Mouse (Mus musculus) ZHBTc4 (cell line): ENCODE measurements at regions not wholly inside any gene's neighbourhood (a gene's known extent, or its start where the extent isn't known, plus 50 kb on each side); places are given as distances from the start of the nearest gene placed in this dataset.

Experiments used
- DNase-seq: peaks from one replicate; pipeline ENCODE4 v3.0.0-alpha.2; 2011; ENCODE audit warnings: low read depth, low spot score

- no peak for DNase-seq
Measured at GRCm38 (mm10) chr7:64032921-64033354, 94.2 kb upstream of the Klf13 start.

GRCm38 (mm10) chr7:64030650-64031049, 91.9 kb upstream of the Klf13 start:
- DNase-seq = no peak

DNA sequence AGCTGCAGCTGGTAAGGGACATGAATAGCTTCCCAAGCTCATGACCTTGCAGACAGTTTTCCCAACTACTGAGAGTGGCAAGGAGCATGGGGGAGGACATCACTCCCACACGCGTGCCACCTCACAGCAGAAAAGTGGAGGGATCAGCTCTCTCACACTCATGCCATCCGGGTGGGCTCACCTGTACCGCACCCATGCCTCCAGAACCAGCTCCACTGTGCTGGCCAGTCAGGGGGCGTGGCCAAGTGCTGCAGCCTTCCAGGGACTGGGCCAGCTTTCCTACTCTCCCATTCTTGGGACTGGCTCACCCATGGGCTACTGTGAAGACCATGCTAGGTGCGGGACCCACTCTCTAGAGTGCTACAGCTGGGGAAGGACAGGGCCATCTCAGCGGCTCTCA, 88.4 kb upstream of the Klf13 start:
- no peak for DNase-seq

- no peak for DNase-seq
Measured at GRCm38 (mm10) chr7:64025155-64025554, 86.4 kb upstream of the Klf13 start.

DNA sequence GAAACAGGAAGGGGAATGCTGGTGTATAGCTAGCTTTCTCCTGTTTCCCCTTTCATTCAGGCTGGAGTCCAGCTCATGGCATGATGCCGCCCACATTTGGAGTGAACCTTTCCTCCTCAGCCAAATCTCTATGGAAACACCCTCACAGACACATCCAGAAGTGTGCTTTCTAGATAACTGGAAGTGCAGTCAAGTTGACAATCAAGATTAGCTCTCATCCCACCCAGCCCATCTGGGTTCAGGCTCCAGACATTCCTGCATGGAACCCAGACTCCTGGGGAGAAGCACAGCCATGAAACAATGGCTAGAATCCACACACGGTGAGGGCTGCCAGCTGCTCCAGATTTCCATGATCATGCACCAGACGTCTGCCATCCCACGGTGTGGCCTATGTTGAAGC, 85.5 kb upstream of the Klf13 start:
- peak; percentile 39 for DNase-seq

DNA sequence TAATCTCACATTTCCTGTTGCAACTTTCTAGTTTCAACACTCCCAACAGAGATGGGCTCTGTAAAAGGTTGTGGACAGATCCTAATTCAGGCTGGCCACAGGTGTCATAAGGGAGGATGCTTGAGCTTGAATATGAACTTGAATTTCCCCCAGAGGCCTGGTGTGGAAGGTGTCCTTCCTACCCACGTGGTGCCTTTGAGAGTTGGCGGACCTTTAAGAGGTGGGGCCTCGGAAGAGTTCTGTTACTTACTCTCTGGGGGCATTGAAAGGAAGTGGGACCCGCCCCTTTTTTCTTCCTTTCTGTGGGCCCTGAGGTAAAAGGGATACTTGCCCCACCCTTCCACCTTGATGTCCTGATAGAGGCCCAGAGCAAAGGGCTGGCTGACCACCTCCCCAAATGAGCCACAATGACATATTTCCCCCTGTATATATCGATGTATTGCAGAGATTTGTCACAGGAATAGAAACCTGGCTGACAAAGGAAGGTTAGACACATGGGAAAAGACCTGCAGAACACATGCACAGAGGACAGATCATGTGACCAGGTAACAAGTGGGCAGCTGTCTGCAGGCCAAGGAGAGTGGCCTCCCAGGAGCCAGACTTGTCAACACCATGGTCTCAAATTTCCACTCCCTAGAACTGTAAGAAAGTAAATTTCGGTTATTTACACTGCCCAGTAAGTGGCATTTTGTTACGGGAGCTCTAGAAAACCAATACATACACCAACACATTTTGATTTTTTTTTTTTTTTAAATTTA, 84.2 kb upstream of the Klf13 start:
- DNase-seq = no peak

- DNase-seq = peak; percentile 69
Measured at GRCm38 (mm10) chr7:64021241-64022108, 82.8 kb upstream of the Klf13 start.

DNA sequence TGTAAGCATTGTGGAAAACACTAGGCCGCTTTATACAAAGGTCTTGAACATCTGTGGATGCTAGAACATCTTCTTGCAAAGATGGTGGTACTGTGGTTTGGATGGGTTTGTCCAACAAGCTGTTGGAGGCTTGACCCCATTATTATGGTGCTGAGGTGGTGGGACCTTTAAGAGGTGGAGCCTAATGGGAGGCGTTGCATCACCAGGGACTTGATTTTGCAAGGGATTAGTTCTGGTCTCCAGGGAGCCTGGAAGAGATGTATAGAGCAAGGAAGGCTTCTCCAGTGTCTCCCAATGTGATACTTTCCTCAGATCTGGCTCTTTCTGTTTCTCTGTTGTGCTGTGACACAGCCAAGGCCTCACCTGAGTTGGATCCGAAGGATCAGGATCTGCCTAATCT, 79.4 kb upstream of the Klf13 start:
- no peak for DNase-seq

GRCm38 (mm10) chr7:64016874-64017273, 78.2 kb upstream of the Klf13 start:
- DNase-seq = no peak

DNA sequence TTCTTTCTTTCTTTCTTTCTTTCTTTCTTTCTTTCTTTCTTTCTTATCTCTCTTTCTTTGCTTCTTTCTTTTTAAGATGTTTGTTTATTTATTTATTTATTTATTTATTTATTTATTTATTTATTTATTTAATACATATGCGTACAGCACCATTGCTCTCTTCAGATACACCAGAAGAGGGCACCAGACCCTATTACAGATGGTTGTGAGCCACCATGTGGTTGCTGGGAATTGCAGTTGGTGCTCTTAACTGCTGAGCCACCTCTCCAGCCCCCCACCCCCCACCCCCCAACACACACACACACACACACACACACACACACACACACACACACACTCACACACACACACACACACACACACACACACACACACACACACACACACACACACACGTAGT, 76.4 kb upstream of the Klf13 start:
- DNase-seq = peak; percentile 53

- DNase-seq = no peak
Measured at GRCm38 (mm10) chr7:64014227-64014626, 75.5 kb upstream of the Klf13 start.

DNA sequence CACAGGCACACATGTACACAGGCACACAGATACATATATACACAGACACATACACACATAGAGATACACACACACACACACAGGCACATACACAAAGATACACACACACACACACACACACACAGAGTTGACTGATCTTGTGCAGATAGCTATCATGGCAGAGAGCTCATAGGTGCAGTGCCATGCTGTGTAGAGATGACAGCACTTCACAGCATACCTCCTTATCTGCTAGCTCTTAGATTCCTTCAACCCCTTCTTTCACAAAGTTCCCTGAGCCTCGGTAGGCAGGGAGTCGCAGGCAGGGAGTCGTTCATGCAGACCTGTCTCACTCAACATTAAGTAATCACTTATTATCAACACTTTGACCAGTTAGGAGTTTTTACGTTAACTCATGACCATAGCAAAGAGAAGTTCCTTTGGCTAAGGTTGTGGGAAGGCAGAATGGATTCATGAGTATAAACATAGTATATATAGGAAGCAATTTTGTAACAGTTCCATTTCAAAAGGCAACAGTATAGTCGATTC, 74.4 kb upstream of the Klf13 start:
- DNase-seq = no peak

DNA sequence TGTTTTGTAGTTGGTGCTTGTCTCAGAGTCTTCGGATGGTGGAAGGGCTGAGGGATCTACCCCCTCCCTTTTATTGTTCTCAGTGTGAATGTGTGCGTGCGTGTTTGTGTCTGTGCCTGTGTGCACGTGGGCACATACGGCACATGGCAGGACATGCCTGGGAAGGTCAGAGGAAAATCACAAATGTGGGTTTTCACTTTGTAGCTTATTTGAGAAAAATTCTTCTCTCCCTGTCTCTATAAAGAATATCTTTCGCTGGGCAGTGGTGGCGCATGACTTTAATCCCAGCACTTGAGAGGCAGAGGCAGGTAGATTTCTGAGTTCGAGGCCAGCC, 73.5 kb upstream of the Klf13 start:
- DNase-seq = no peak

GRCm38 (mm10) chr7:64011563-64012267, 73.0 kb upstream of the Klf13 start:
- peak; percentile 53 for DNase-seq

DNA sequence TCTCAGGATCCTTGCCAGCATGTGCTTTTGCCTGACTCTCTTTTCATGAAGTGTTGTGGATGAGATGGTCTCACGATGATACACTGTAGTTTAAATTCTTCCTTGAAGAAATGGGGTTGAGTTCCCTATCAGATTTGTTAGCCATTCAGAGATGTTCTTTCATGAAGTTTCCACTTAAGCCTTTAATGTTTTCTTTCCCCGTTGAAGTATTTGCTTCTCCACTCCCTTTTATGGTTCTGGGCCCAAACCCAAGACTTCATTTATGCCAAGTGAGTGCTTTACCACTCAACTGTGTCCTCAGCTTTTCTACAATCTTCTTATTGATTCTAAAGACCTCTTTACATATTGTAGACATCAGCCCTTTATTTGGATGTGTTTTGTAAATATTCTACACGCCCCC, 71.9 kb upstream of the Klf13 start:
- no peak for DNase-seq

DNA sequence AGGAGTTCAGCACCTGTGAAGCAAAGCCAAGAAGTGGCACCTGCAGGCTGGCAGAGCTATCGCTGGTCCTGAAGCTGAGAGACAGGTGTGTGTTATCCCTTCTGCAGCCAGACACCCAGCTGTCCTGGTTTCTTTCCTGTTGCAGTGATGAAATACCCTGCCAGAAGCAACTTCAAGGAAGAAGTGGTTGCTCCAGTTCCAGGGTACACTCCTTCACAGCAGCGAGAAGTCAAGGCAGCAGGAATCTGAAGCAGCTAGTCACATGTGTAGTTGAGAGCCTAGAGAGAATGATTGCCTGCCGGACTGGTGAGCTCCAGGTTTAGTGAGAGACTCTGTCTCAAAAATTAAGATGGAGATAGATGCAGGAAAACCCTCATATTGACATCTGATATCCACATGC, 69.1 kb upstream of the Klf13 start:
- DNase-seq = no peak

GRCm38 (mm10) chr7:64006935-64007334, 68.2 kb upstream of the Klf13 start:
- no peak for DNase-seq

DNA sequence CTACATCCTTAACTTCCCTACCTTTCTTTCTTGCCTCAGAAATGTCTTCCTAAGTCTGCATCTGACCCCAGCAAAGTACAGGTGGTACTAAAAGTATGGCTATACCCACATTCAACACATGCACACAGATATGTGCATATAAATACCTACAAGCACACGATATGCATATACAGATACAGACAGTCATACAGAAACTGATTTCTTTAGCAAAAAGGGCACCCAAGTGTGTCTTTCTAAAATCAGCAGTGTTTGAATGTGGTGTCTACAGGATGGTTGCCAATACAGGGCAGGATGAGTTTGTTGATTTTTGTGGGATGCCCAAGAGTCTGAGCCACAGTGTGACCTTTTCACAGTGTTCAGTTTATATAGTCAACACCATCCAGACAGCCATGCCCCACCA, 67.0 kb upstream of the Klf13 start:
- no peak for DNase-seq

- DNase-seq = no peak
Measured at GRCm38 (mm10) chr7:64003904-64004303, 65.2 kb upstream of the Klf13 start.

GRCm38 (mm10) chr7:64001611-64002111, 62.9 kb upstream of the Klf13 start:
- no peak for DNase-seq

DNA sequence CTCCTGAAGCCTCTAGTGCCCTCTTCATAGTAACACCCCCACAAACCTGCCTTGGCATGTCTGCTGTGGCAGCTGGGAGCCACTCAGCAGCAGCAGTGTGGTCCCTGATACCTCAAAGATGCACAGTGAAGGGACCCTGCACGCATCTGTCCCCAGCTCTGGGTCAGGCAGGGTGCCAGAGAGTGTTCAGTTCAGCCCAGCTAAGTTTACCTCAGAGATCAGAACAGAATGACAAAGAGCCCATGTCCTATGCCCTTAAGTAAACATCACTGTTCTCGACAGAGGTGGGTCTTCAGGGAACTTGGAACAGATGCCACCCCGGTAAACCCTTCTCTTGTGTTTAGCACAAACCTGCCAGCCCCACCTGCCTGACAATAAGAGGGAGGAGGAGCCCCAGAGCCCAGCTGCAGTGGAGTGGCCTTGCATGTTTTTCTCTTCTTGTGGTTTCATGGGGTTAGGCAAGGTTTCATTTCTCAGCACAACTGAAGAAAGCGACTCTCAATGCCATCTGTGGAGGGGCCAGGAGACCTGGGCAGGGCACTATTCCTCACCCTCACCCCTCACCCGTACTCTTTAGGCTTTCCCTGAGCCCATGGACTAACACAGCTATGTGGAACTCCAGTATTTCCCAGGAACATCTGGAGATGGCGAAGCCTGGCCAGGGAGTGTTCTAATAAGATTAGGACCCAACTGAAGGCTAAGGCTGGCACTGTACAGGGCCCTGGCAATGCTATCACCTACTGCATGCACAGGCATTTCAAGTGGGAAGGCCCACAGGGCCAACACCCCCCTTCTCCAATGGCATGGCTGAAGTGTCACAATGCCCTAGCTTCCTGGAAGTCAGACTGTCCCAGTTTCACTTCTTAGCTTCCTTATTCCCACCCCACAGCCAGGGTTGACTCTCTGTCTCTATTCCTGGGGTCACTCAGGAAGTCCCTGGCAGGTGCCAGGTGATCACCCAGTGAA, 60.6 kb upstream of the Klf13 start:
- no peak for DNase-seq
